Mouse (Mus musculus): ENCODE measurements around the gene Senp6.
"Not testable (repeated sequence)": the region's sequence is repeated elsewhere in the genome, so short reads cannot be mapped to it uniquely, and the experiment has no call there.

The Senp6 gene

GRCm38 (mm10) chr9:80066367-80067220, at the start of gene Senp6:
Gene Senp6 (plus strand): TSS chr9:80066903.
- peak; percentile 83 to 90 for DNase-seq

- DNase-seq, result no peak
These were observed 46.3 kb upstream of the Senp6 start for GRCm38 (mm10) chr9:80020429-80020828.

DNA sequence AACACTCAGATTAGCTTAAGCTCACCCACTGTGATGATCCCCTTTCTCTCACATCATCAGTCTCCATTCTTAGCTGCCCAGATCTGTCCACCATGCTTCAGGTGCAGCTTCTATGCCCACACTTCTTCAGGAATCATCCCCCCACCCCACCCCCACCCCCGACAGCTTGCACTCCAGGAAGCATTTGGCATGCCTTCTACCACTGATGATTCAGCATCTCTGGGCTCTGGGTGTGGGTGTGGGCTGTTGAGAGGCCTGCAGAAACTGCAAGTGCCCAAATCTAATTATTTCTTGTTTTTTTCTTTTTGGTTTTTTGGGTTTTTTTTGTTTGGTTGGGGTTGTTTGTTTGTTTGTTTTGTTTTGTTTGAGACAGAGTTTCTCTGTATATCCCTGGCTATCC, 45.1 kb upstream of the Senp6 start:
- DNase-seq, result no peak

- DNase-seq, result no peak
These were observed 43.9 kb upstream of the Senp6 start for GRCm38 (mm10) chr9:80022821-80023220.

GRCm38 (mm10) chr9:80025347-80025746, 41.4 kb upstream of the Senp6 start:
- not testable (repeated sequence) for DNase-seq

DNA sequence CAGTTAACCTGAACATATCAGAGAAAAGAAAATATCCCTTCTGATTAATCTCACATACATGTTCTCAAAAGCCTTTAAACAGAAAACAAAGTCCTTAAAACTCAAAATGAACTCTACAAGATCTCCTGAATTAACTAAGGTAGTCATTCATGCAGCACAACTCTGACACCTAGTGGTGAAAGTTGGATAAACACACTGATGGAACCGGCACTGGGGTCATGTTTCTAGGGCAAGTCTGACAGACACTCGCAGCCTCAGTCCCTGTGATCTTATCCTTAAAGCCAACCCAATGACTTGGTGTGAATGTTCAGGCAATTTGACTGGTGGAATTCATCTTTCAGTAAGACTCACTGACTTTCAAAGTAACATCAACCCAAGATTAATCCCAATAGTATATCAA, 40.7 kb upstream of the Senp6 start:
- peak; percentile 64 to 74 for DNase-seq

DNA sequence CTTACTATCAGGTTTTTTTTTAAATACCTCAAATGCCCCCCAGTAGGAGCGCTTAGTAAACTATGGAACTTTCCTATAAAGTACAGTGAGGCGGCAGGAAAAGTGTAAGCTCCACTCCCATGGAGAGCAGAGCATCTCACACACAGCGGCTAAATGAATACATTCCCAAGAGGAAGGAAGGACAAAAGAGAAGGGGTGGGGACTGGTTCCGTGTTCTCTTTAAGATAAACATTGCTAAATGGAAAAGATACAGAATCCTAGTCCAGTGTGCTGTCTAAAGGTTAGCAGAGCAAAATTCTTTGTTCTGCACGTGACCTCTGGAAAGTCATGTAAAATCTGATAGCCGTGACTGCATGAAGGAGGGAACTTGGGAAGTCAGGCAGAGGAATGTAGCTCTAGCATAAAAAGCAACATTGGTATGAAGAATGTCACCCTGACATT, 40.1 kb upstream of the Senp6 start:
- no peak for DNase-seq

GRCm38 (mm10) chr9:80037262-80037996, 29.3 kb upstream of the Senp6 start:
- no peak for DNase-seq

DNA sequence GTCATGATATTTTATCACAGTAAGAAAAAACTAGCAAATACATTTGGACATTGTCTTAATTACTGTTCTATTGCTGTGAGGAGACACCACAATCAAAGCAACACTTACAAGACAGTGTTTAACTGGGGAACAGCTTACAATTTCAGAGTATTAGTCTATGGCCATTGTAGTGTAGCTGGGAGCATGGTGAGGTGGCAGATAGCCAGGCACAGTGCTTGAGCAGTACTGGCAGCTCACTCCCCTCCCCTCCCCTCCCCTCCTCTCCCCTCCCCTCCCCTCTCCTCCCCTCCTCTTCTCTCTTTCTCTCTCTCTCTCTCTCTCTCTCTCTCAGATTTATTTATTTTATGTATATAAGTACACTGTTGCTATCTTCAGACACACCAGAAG, 28.7 kb upstream of the Senp6 start:
- no peak for DNase-seq

DNA sequence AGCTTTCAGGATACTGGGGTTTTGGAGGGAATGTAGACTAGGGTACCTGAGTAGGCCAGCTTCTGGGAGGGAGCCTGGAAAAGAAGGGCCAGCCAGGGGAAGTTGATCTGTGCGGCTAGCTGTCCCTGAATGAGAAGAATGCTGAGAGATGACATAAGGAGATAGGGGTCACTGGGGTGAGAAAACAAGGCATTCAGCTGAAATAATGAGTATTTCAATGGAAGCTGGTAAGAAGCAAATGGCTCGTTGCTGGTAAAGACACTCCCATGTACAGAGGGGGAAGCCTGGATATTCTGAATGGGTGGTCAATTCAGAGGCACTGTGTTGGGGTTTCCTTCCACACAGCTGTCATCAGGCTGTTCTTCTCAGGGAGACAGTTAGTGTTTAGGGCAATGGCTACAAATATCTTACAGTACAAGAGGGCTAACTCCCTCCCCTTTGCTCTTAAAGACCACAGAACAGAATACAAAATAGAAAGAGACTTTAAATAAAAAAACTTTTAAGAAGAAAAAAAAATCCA, 27.3 kb upstream of the Senp6 start:
- no peak for DNase-seq

- DNase-seq, result not testable (repeated sequence)
These were observed 22.4 kb upstream of the Senp6 start for GRCm38 (mm10) chr9:80044301-80044700.

DNA sequence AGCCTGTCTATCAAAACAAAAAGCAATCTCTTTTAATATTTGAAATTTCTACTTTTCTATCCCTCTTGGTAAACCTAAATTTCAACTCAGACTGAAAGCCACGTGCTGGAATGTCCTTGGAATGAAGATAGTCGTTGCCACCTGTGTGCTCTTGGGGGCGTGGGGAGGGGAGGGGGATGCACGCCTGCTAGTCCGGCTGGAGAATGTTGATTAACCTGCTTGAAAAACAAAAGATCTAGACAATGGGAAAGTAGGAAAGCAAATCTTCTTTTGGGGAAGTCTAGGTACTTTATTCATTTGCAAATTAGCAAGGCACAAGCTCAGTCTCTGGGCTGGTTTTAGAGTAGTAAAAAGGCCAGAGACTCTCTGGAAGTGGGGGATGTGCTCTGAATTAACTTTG, 17.4 kb upstream of the Senp6 start:
- not testable (repeated sequence) for DNase-seq

DNA sequence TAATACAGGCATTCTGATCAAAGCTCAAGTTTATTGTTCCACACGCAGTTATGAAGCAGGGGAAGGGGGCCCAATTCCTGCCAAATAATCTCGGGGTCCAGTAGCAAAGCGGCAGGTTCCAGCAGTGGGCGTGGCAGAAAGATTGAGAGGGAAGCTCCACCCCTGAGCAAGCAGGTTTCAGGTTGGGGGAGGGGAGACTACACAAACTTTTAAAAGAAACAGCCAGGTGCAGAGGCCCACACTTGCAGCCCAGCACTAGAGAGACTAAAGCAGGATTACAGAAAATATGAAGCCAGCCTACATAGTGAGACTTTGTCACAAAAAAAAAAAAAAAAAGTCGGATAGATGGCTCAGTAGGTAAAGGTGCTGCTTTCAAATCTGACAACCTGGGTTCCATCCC, 13.8 kb upstream of the Senp6 start:
- no peak for DNase-seq

DNA sequence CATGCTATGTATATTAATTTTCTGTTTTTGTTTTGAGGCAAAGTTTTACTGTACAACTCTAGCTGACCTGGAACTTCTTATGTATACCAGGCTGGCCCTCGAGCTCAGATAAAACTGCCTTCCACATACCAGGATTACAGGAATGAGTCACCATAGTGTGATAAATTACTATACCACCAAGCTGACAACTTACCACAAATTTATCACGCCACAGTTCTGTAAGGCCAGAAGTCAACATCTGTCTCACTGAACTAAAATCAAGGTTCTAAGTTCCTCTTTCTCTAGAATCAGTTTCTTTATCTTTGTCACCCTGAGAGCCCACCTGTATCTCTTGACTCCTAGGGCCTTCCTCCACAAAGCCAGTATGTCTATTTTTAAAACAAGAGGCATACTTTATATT, 9.0 kb upstream of the Senp6 start:
- DNase-seq, result no peak

DNA sequence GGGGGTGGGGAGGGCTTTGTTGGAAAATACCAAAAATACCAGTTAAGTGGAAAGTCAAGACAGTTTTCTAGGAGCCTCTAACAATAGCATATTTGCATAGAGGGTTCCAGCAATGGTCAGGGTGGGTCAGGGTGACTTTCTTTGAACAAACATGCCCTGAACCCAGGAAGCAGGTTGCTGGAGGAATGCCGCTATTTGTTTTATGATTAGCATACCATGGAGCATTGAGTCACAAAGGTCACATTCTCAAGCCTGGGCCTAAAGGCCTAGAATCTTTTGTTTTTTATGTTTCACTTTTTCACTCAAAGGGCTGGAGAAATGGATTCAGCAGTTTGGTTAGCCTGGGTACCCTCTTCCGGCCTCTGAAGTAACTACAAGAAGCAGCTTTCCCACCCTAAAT, 1.2 kb upstream of the Senp6 start:
- not testable (repeated sequence) for DNase-seq

DNA sequence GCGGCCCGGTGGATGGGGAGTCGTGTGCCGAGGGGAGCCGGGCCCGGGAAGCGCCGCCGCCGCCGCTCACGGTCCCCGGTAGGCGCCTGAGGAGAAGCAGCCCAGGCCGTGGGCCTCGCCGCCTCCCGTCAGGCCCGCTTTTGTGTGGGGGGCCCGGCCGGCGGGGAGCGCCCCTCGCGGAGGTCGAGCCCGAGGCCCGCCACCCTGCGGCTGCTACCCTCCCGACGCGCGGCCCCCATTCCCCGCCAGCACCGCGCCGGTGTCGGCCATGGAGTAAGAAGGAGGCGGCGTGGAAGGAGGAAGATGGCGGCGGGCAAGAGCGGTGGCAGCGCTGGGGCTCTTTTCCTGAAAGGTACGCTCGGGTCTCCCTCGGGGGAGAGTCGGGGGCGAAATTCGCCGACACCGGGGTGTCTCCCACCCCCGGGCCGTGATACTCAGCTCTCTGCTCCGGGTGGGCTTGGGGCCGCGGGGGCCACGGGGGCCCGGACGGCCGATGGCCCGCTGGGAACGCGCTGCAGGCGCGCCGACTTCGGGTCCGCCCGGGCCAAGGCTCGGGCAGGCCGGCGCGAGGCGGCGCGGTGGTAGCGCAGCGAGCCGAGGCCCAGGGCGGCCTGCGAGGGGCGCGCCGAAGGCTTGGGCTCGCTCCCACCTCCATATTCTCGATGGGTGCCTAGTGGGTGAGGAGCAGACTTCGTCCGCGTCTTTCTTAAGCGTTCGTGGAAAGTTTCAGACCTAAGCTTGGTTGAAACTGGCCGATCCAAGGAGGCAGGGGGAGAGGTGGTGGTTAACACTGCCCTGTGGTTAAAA, 721 bp downstream of the Senp6 start:
- DNase-seq, result peak; percentile 74 to 85

GRCm38 (mm10) chr9:80068028-80068515, 1.4 kb downstream of the Senp6 start:
- DNase-seq, result no peak

- no peak for DNase-seq
These were observed 2.1 kb downstream of the Senp6 start for GRCm38 (mm10) chr9:80068735-80069315.

- no peak for DNase-seq
These were observed 3.3 kb downstream of the Senp6 start for GRCm38 (mm10) chr9:80070026-80070425.

- no peak for DNase-seq
These were observed 4.9 kb downstream of the Senp6 start for GRCm38 (mm10) chr9:80071616-80072015.

DNA sequence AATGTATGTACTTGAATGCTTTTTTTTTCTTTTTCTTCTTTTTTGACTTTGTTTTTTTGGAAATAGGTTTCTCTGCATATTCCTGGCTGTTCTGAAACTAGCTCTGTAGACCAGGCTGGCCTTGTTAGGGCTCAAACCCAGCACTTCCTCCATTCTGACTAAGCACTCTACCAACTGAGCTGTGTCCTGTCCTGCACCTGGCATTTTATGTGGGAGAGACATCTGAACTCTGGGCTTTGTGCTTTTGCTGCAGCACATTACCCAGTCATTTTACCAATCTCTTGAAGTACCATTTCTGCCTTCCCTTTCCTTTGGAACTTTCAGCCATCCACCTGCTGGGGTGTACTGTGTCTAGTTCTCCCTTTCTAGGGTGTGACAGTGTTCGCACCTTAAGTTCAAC, 7.4 kb downstream of the Senp6 start:
- DNase-seq, result no peak

DNA sequence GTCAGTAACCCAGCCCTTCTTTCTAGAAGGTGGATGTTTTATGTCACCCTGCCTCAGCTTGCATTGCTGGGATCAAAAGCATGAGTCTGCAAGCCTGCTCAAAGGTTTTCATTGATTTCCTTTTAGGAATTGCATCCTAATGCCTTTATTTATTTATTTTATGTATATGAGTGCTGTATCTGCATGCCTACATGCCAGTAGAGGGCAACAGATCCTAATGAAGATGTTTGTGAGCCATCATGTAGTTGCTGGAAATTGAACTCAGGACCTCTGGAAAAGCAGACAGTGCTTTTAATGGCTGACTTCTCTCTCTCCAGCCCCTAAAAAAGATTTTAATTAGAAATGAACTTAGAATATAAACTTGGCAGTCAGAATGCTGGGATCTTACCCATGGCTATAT, 8.2 kb downstream of the Senp6 start:
- DNase-seq, result no peak
